Mouse (Mus musculus) kidney, adult 2 months (tissue): ENCODE results near the gene Cish. TPM values are rescaled to one million over a fixed set of nuclear protein-coding genes. Genes with fewer than 3 reads are reported as not detected.

Source experiments
- DNase-seq: peaks from one replicate; pipeline ENCODE4 v3.0.0; 2021
- H3K27ac ChIP-seq: fragments of 200-500 bp; 2 replicates; pipeline ENCODE4 v1.5.1; 2012; ENCODE audit warnings: low read depth, low read length, control low read depth, inconsistent platforms; ENCODE audit not compliant: insufficient read depth
- H3K27me3 ChIP-seq: fragments of 200-500 bp; replicated peaks from 2 replicates; pipeline ENCODE4 v1.6.1; 2012; ENCODE audit warnings: mild to moderate bottlenecking, moderate library complexity, low read length, inconsistent platforms; ENCODE audit not compliant: control insufficient read depth, insufficient read depth
- H3K36me3 ChIP-seq: fragments of 200-500 bp; 2 replicates; pipeline ENCODE4 v1.6.1; 2012; ENCODE audit warnings: mild to moderate bottlenecking, moderate library complexity, low read length, inconsistent platforms; ENCODE audit not compliant: control insufficient read depth, insufficient read depth
- H3K4me1 ChIP-seq: fragments of 200-500 bp; 2 replicates; pipeline ENCODE4 v1.6.1; 2011; ENCODE audit warnings: low read length; ENCODE audit not compliant: control insufficient read depth, insufficient read depth
- H3K4me3 ChIP-seq: fragments of 200-500 bp; 2 replicates; pipeline ENCODE4 v1.5.1; 2011; ENCODE audit warnings: mild to moderate bottlenecking, low read depth, low read length, control low read depth; ENCODE audit not compliant: insufficient read depth
- CTCF ChIP-seq: fragments of 200-500 bp; conservative IDR thresholded peaks from 2 replicates; pipeline ENCODE4 v1.5.1; 2011; ENCODE audit warnings: low read depth, mild to moderate bottlenecking, control low read depth, low read length, moderate library complexity, mixed read lengths; ENCODE audit not compliant: insufficient read depth, insufficient read length
- POLR2A ChIP-seq: fragments of 200-500 bp; IDR thresholded peaks from one replicate; pipeline ENCODE4 v1.6.1; 2011; ENCODE audit warnings: low read depth, low read length, control low read depth
- WGBS: fragments of 180-500 bp; shearing (Covaris S2); methylation state at CpG from one replicate; pipeline ENCODE4 v1.1.7; 2018; 5-methylcytosine and 5-hydroxymethylcytosine counted together
- polyA plus RNA-seq: library from polyadenylated mRNA; depleted of rRNA; stranded (reverse); fragments of >200 nt; gene quantifications from 2 replicates; pipeline ENCODE4 v1.2.3, GENCODE M21; 2012

Cish gene
- polyA plus RNA-seq, 1 experiment: 49.7 TPM

DNA sequence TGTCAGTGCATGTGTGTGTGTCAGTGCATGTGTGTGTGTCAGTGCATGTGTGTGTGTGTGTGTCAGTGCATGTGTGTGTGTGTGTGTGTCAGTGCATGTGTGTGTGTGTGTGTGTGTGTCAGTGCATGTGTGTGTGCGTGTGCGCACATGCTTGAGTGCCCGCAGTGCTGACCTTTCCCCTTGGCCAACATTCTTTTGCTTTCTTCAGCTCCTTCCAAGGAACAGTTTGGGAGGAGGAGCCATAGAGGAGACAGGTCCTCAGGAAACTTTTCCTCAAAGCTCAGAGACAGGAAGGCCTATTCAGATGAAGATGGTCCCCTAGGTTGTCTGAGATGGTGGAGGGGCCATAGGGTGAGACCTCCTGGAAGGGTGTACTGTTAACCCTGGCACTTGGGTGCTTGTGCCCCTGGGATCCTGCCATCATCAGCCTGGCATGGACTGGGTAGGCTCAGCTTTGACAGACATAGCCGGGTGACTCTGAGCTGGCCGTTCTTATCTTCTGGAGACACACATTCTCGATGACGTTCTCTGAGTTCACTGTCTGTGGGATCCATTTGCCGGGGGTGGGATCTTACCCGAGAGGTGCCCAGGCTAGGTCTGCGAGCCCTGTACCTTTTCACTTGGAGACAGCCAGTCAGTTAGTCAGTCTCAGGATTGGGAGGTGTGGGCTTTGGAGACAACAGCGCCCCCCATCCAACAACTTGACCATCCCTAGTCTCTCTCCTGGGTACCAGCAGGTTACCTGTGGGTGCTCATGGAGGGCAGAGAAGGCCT, 11.5 kb downstream of the Cish start:
- TF ChIP-seq POLR2A (no peak), CTCF (no peak)
- Histone ChIP-seq H3K27ac (peak overlapping the region; percentile 92), H3K4me3 (no peak overlapping the region), H3K27me3 (no peaks in the 10 kb centered on the region), H3K36me3 (no peaks in the 10 kb centered on the region), H3K4me1 (peaks cover 48% of the 10 kb centered on the region)
- WGBS: 33% methylated on average over 11 of the region's 11 CpGs
- DNase-seq: peak; percentile 85

GRCm38 (mm10) chr9:107307886-107308285, 12.1 kb downstream of the Cish start:
- Histone ChIP-seq H3K27me3 (no peaks in the 10 kb centered on the region), H3K27ac (peak overlapping the region; percentile 92), H3K4me3 (no peak overlapping the region), H3K4me1 (peaks cover 49% of the 10 kb centered on the region), H3K36me3 (no peaks in the 10 kb centered on the region)
- TF ChIP-seq POLR2A (no peak), CTCF (no peak)
- peak; percentile 98 for DNase-seq
- WGBS: 15% methylated on average over 12 of the region's 12 CpGs

- H3K36me3 ChIP-seq: no peaks in the 10 kb centered on the region
- DNase-seq: peak; percentile 90
- H3K4me1 ChIP-seq: peaks cover 52% of the 10 kb centered on the region
- TF ChIP-seq POLR2A (no peak), CTCF (no peak)
- H3K27me3 ChIP-seq: no peaks in the 10 kb centered on the region
- H3K4me3 ChIP-seq: no peak overlapping the region
- peak overlapping the region; percentile 84 for H3K27ac ChIP-seq
- WGBS: 45% methylated on average over 9 of the region's 9 CpGs
Observed at GRCm38 (mm10) chr9:107308346-107309000, 12.6 kb downstream of the Cish start.

- no peaks in the 10 kb centered on the region for H3K27me3 ChIP-seq
- H3K36me3 ChIP-seq: no peaks in the 10 kb centered on the region
- no peak overlapping the region for H3K4me3 ChIP-seq
- H3K4me1 ChIP-seq: peaks cover 52% of the 10 kb centered on the region
- 58% methylated on average over 9 of the region's 9 CpGs for WGBS
- TF ChIP-seq POLR2A (no peak), CTCF (no peak)
- DNase-seq: peak; percentile 21
- 0 out of 2 replicates have a peak overlapping the region, but pooled peaks have one; percentile 84 for H3K27ac ChIP-seq
Observed at GRCm38 (mm10) chr9:107309171-107309570, 13.3 kb downstream of the Cish start.

DNA sequence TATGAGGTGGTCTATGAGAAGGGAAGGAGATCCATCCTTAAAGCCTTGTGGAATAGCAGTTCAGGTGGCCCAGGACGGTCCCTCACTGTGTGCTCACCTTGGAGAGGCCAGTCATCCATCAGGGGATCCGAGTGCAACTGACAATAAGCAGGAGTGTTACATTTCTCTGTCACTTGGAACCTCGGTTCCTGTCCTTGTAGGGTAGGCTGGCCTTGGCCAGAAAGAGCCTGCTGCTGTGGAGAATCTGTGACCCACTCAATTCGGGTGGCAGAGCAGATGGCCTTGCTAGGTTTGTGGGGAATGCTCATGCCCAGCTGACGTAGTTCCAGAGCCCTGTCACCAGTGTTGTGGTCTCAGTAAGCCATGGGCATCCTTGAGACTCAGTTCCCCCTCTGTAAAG, 13.8 kb downstream of the Cish start:
- no peak for DNase-seq
- H3K36me3 ChIP-seq: no peaks in the 10 kb centered on the region
- H3K27me3 ChIP-seq: no peaks in the 10 kb centered on the region
- TF ChIP-seq CTCF (no peak), POLR2A (no peak)
- WGBS: 77% methylated on average over 5 of the region's 5 CpGs
- no peak overlapping the region for H3K4me3 ChIP-seq
- no peak overlapping the region for H3K27ac ChIP-seq
- peaks cover 52% of the 10 kb centered on the region for H3K4me1 ChIP-seq

GRCm38 (mm10) chr9:107312811-107313584, 17.2 kb downstream of the Cish start:
- Histone ChIP-seq H3K4me1 (peaks cover 24% of the 10 kb centered on the region), H3K4me3 (no peak overlapping the region), H3K27me3 (no peaks in the 10 kb centered on the region), H3K27ac (peak overlapping the region; percentile 32), H3K36me3 (no peaks in the 10 kb centered on the region)
- no peak for TF ChIP-seq CTCF
- DNase-seq: no peak
- 46% methylated on average over 10 of the region's 10 CpGs for WGBS

- no peak for DNase-seq
- 89% methylated on average over 3 of the region's 3 CpGs for WGBS
- H3K4me1 ChIP-seq: peaks cover 14% of the 10 kb centered on the region
- H3K27me3 ChIP-seq: no peaks in the 10 kb centered on the region
- no peak overlapping the region for H3K27ac ChIP-seq
- TF ChIP-seq POLR2A (no peak), CTCF (no peak)
- H3K4me3 ChIP-seq: no peak overlapping the region
- H3K36me3 ChIP-seq: no peaks in the 10 kb centered on the region
Observed at GRCm38 (mm10) chr9:107313926-107314325, 18.1 kb downstream of the Cish start.
